34 mouse cellular contexts compared by ENCODE assay signal in genomic region chr14:33545565-33546143, GRCm38 (mm10). TPM values are rescaled to one million over a fixed set of nuclear protein-coding genes. Genes with fewer than 3 reads are reported as not detected.
DNase-seq lines count a peak whose midpoint lies in the region; ATAC-seq and TF ChIP-seq lines count a peak whose summit lies in the region.
"Had no signal": no experiment of that assay in that cellular context is flagged by ENCODE, and none has a peak within 500 bp of the region (broad histone marks: within the 10 kb centered on the region; RNA-seq: fewer than 3 reads in every experiment).

No protein-coding gene starts in this region.

- no peak for DNase-seq in frontal cortex, postnatal 25 days (ENCODE audit: low spot score in 2 of 2)
- peak in 1 of 2 experiments; percentile 11 for DNase-seq in left cerebral cortex, adult 2 months (ENCODE audit: extremely low spot score in 1 of 2, low spot score in 2 of 2)
- DNase-seq in left cerebral cortex, postnatal 10 days (ENCODE audit: extremely low spot score in 1 of 2, low spot score in 2 of 2), result no peak
- peak; percentile 77 for DNase-seq in brain, adult 2 months (ENCODE audit: low read depth, low spot score)
- DNase-seq in embryonic facial prominence, embryonic 10.5 days (ENCODE audit: low spot score), result peak; percentile 3
- no peak for DNase-seq in spleen, postnatal 10 days (ENCODE audit: low spot score in 2 of 2)
- DNase-seq in lung, postnatal 36 days, result no peak
- DNase-seq: B cell, adult 2 months; cerebellum, adult 11-12 months; gastrocnemius, postnatal 25 days; heart, adult 2 months; heart, postnatal 14 days; kidney, adult 8-10 months; kidney, postnatal 14 days; layer of hippocampus, postnatal 36 days; liver, embryonic 13.5 days; lung, adult 2 months; lung, postnatal 14 days; retina, postnatal 1 day had no signal

- H3K27ac ChIP-seq in left cerebral cortex, adult 2 months, result peak overlapping the region; percentile 70; the same call in 1 of the 2 replicates
- H3K27ac ChIP-seq in embryonic facial prominence, embryonic 10.5 days (replicated peaks), result no peak overlapping the region
- H3K27ac ChIP-seq: embryonic facial prominence, embryonic 12.5 days; heart, adult 2 months; heart, embryonic 13.5 days; hindbrain, embryonic 13.5 days; liver, embryonic 13.5 days; midbrain, embryonic 13.5 days; neural tube, embryonic 13.5 days; stomach, postnatal 0 days had no signal

- TF ChIP-seq CTCF in left cerebral cortex, adult 2 months (IDR thresholded peaks at IDR 0.05), result no peak

- ATAC-seq in frontal cortex, adult (ENCODE audit: low TSS enrichment), result peak; percentile 72
- ATAC-seq: inflammation-experienced regulatory T-cells, adult 6 months; midbrain, embryonic 13.5 days; Patski had no signal

- 82% methylated on average over 8 of the region's 8 CpGs for WGBS in embryonic facial prominence, embryonic 10.5 days

- H3K36me3 ChIP-seq in embryonic facial prominence, embryonic 10.5 days (replicated peaks), result no peaks in the 10 kb centered on the region
- H3K36me3 ChIP-seq: embryonic facial prominence, embryonic 12.5 days; G1E; heart, embryonic 13.5 days; hindbrain, embryonic 13.5 days; liver, embryonic 13.5 days; midbrain, embryonic 13.5 days; neural tube, embryonic 13.5 days had no signal

- no peaks in the 10 kb centered on the region for H3K4me1 ChIP-seq in embryonic facial prominence, embryonic 10.5 days
- H3K4me1 ChIP-seq: embryonic facial prominence, embryonic 12.5 days; heart, embryonic 13.5 days; liver, embryonic 13.5 days had no signal

- no peak overlapping the region for H3K4me3 ChIP-seq in left cerebral cortex, adult 2 months
- no peak overlapping the region for H3K4me3 ChIP-seq in embryonic facial prominence, embryonic 10.5 days
- H3K4me3 ChIP-seq: embryonic facial prominence, embryonic 12.5 days; heart, adult 2 months; heart, embryonic 13.5 days; hindbrain, embryonic 13.5 days; liver, embryonic 13.5 days; midbrain, embryonic 13.5 days; myocyte; neural tube, embryonic 13.5 days had no signal

- no peaks in the 10 kb centered on the region for H3K9me3 ChIP-seq in embryonic facial prominence, embryonic 10.5 days
- H3K9me3 ChIP-seq: embryonic facial prominence, embryonic 12.5 days; heart, embryonic 13.5 days; hindbrain, embryonic 13.5 days; liver, embryonic 13.5 days; midbrain, embryonic 13.5 days; neural tube, embryonic 13.5 days had no signal

- H3K27me3 ChIP-seq in embryonic facial prominence, embryonic 10.5 days (replicated peaks; ENCODE audit: low read depth, poor library complexity, severe bottlenecking), result no peaks in the 10 kb centered on the region
- H3K27me3 ChIP-seq: embryonic facial prominence, embryonic 12.5 days; heart, embryonic 13.5 days; hindbrain, embryonic 13.5 days; liver, embryonic 13.5 days; midbrain, embryonic 13.5 days; neural tube, embryonic 13.5 days had no signal

- intact Hi-C loops in left cerebral cortex, adult 2 months (cut with DNase I), result loop anchor here (1.0 kb wide), 1 partner anchor 14 kb away; no protein-coding TSS in a partner anchor
- intact Hi-C loops in left cerebral cortex, postnatal 10 days (cut with DNase I), result no loop called here

RNA-seq across cellular contexts. Expression of gene Ptpn20, which starts 43.4 kb away (rescaled TPM):
- total RNA-seq in left cerebral cortex, adult 2 months (2021), result under 1 TPM; 0.49 to 0.63 TPM
- 1 to 10 TPM; 1.5 to 1.8 TPM for total RNA-seq in left cerebral cortex, postnatal 10 days (2021)
- polyA plus RNA-seq in embryonic facial prominence, embryonic 10.5 days (2016; fragmentation: Nextera tagmentation; extraction: Ambion mirVana), result 0.14 TPM in 1 of 2 replicates, not detected in the other
- total RNA-seq: adrenal gland, postnatal 4 days; G1E; gastrocnemius, postnatal 25 days; heart, adult 2 months; heart, postnatal 14 days; megakaryocyte, adult 5-6 weeks had no signal
- polyA plus RNA-seq: G1E; heart, embryonic 13.5 days; inflammation-experienced regulatory T-cells, adult 6 months; midbrain, embryonic 13.5 days; myocyte; Patski; small intestine, adult 2 months; thymus, postnatal 0 days had no signal

Comparison
In these comparisons a context has a peak if more than half of its experiments do, and no peak if none do; other contexts are left out.
1. DNase-seq: peak in brain, adult 2 months (single experiment) and embryonic facial prominence, embryonic 10.5 days (single experiment); none in frontal cortex, postnatal 25 days (0 of 2), left cerebral cortex, postnatal 10 days (0 of 2), spleen, postnatal 10 days (0 of 2) and lung, postnatal 36 days (single experiment).